Mouse (Mus musculus): ENCODE measurements around the gene Stap2. TPM values are rescaled to one million over a fixed set of nuclear protein-coding genes. Genes with fewer than 3 reads are reported as not detected.

The Stap2 gene
- polyA plus RNA-seq, 1 experiment from 2014 or later = 25.9 TPM

- ATAC-seq (replicated peaks; ENCODE audit: low FRiP score, low TSS enrichment, low read depth) = no peak
- peaks cover 13% of the 10 kb centered on the region; the same call in 1 of the 2 replicates for H3K4me1 ChIP-seq (replicated peaks; ENCODE audit: control insufficient read depth, insufficient read depth, low read length)
- DNase-seq (ENCODE audit: low spot score) = no peak
- peaks cover 16% of the 10 kb centered on the region for H3K36me3 ChIP-seq (ENCODE audit: control insufficient read depth, insufficient read depth, low read length)
- no peaks in the 10 kb centered on the region for H3K9me3 ChIP-seq (ENCODE audit: control insufficient read depth, low read length)
- no peak overlapping the region for H3K4me3 ChIP-seq (ENCODE audit: low read depth, low read length)
- 37% methylated on average over 22 of the region's 22 CpGs for WGBS
- H3K4me2 ChIP-seq (ENCODE audit: low read length) = peak overlapping the region; percentile 68
- peak overlapping the region; percentile 41 for H3K9ac ChIP-seq (ENCODE audit: low read length)
- H3K27ac ChIP-seq (ENCODE audit: low read depth) = no peak overlapping the region
- peaks cover 10% of the 10 kb centered on the region; the same call in 1 of the 2 replicates for H3K27me3 ChIP-seq (replicated peaks; ENCODE audit: control insufficient read depth, insufficient read depth, low read length)
Observed at GRCm38 (mm10) chr17:55971453-55971852, 33.9 kb downstream of the Stap2 start.

GRCm38 (mm10) chr17:55969966-55970891 is 35.2 kb downstream of the Stap2 start, which contains the start of gene Shd:
Gene Shd (plus strand): TSS chr17:55970467.
- Histone ChIP-seq H3K9me3 (ENCODE audit: control insufficient read depth, low read length) (no peaks in the 10 kb centered on the region), H3K36me3 (ENCODE audit: control insufficient read depth, insufficient read depth, low read length) (peaks cover 26% of the 10 kb centered on the region), H3K4me2 (ENCODE audit: low read length) (peak within 1 kb of the TSS; percentile 68), H3K4me3 (ENCODE audit: low read depth, low read length) (peak within 1 kb of the TSS; percentile 43), H3K27ac (ENCODE audit: low read depth) (no peak within 1 kb of the TSS), H3K27me3 (replicated peaks; ENCODE audit: control insufficient read depth, insufficient read depth, low read length) (peaks cover 10% of the 10 kb centered on the region; the same call in 1 of the 2 replicates), H3K9ac (ENCODE audit: low read length) (peak within 1 kb of the TSS; percentile 41), H3K4me1 (replicated peaks; ENCODE audit: control insufficient read depth, insufficient read depth, low read length) (peaks cover 9% of the 10 kb centered on the region; the same call in 1 of the 2 replicates)
- ATAC-seq (replicated peaks; ENCODE audit: low FRiP score, low TSS enrichment, low read depth) = peak; percentile 41
- 8% methylated on average over 55 of the region's 55 CpGs for WGBS
- DNase-seq (ENCODE audit: low spot score) = peak; percentile 73

GRCm38 (mm10) chr17:55969560-55969959 is 35.8 kb downstream of the Stap2 start:
- no peaks in the 10 kb centered on the region for H3K9me3 ChIP-seq (ENCODE audit: control insufficient read depth, low read length)
- no peak overlapping the region for H3K4me2 ChIP-seq (ENCODE audit: low read length)
- WGBS = 53% methylated on average over 14 of the region's 14 CpGs
- peaks cover 9% of the 10 kb centered on the region; the same call in 1 of the 2 replicates for H3K4me1 ChIP-seq (replicated peaks; ENCODE audit: control insufficient read depth, insufficient read depth, low read length)
- H3K9ac ChIP-seq (ENCODE audit: low read length) = no peak overlapping the region
- no peak overlapping the region for H3K27ac ChIP-seq (ENCODE audit: low read depth)
- H3K4me3 ChIP-seq (ENCODE audit: low read depth, low read length) = no peak overlapping the region
- ATAC-seq (replicated peaks; ENCODE audit: low FRiP score, low TSS enrichment, low read depth) = no peak
- DNase-seq (ENCODE audit: low spot score) = no peak
- peaks cover 33% of the 10 kb centered on the region for H3K36me3 ChIP-seq (ENCODE audit: control insufficient read depth, insufficient read depth, low read length)
- peaks cover 10% of the 10 kb centered on the region; the same call in 1 of the 2 replicates for H3K27me3 ChIP-seq (replicated peaks; ENCODE audit: control insufficient read depth, insufficient read depth, low read length)

- no peak for DNase-seq (ENCODE audit: low spot score)
- 61% methylated on average over 7 of the region's 7 CpGs for WGBS
Observed at GRCm38 (mm10) chr17:55968210-55968609, 37.2 kb downstream of the Stap2 start.

GRCm38 (mm10) chr17:55967186-55967585 is 38.2 kb downstream of the Stap2 start:
- WGBS = 95% methylated on average over 4 of the region's 4 CpGs
- DNase-seq (ENCODE audit: low spot score) (no peak), ATAC-seq (replicated peaks; ENCODE audit: low FRiP score, low TSS enrichment, low read depth) (no peak)
- H3K4me2 ChIP-seq (ENCODE audit: low read length) = no peak overlapping the region
- H3K4me1 ChIP-seq (replicated peaks; ENCODE audit: control insufficient read depth, insufficient read depth, low read length) = peaks cover 14% of the 10 kb centered on the region; the same call in 1 of the 2 replicates
- H3K27me3 ChIP-seq (replicated peaks; ENCODE audit: control insufficient read depth, insufficient read depth, low read length) = peaks cover 10% of the 10 kb centered on the region; the same call in 1 of the 2 replicates
- no peak overlapping the region for H3K9ac ChIP-seq (ENCODE audit: low read length)
- no peak overlapping the region for H3K4me3 ChIP-seq (ENCODE audit: low read depth, low read length)
- no peak overlapping the region for H3K27ac ChIP-seq (ENCODE audit: low read depth)
- H3K9me3 ChIP-seq (ENCODE audit: control insufficient read depth, low read length) = no peaks in the 10 kb centered on the region
- H3K36me3 ChIP-seq (ENCODE audit: control insufficient read depth, insufficient read depth, low read length) = peaks cover 42% of the 10 kb centered on the region

More at GRCm38 (mm10) chr17:55968210-55968609, 37.2 kb downstream of the Stap2 start:
- H3K4me3 ChIP-seq (ENCODE audit: low read depth, low read length) = no peak overlapping the region
- peaks cover 39% of the 10 kb centered on the region for H3K36me3 ChIP-seq (ENCODE audit: control insufficient read depth, insufficient read depth, low read length)
- H3K4me2 ChIP-seq (ENCODE audit: low read length) = no peak overlapping the region
- peaks cover 11% of the 10 kb centered on the region; the same call in 1 of the 2 replicates for H3K4me1 ChIP-seq (replicated peaks; ENCODE audit: control insufficient read depth, insufficient read depth, low read length)
- no peak for ATAC-seq (replicated peaks; ENCODE audit: low FRiP score, low TSS enrichment, low read depth)
- peaks cover 10% of the 10 kb centered on the region; the same call in 1 of the 2 replicates for H3K27me3 ChIP-seq (replicated peaks; ENCODE audit: control insufficient read depth, insufficient read depth, low read length)
- no peaks in the 10 kb centered on the region for H3K9me3 ChIP-seq (ENCODE audit: control insufficient read depth, low read length)
- H3K9ac ChIP-seq (ENCODE audit: low read length) = no peak overlapping the region
- H3K27ac ChIP-seq (ENCODE audit: low read depth) = no peak overlapping the region

- H3K27me3 ChIP-seq (replicated peaks; ENCODE audit: control insufficient read depth, insufficient read depth, low read length) = 0 out of 2 replicates have a peak, but pooled peaks cover 4% of the 10 kb centered on the region
- peaks cover 57% of the 10 kb centered on the region for H3K36me3 ChIP-seq (ENCODE audit: control insufficient read depth, insufficient read depth, low read length)
- no peaks in the 10 kb centered on the region for H3K9me3 ChIP-seq (ENCODE audit: control insufficient read depth, low read length)
- DNase-seq (ENCODE audit: low spot score) (no peak), ATAC-seq (replicated peaks; ENCODE audit: low FRiP score, low TSS enrichment, low read depth) (no peak)
- no peak overlapping the region for H3K4me3 ChIP-seq (ENCODE audit: low read depth, low read length)
- peaks cover 4% of the 10 kb centered on the region; the same call in 1 of the 2 replicates for H3K4me1 ChIP-seq (replicated peaks; ENCODE audit: control insufficient read depth, insufficient read depth, low read length)
- 77% methylated on average over 9 of the region's 9 CpGs for WGBS
- no peak overlapping the region for H3K9ac ChIP-seq (ENCODE audit: low read length)
- H3K4me2 ChIP-seq (ENCODE audit: low read length) = no peak overlapping the region
- H3K27ac ChIP-seq (ENCODE audit: low read depth) = no peak overlapping the region
Observed at GRCm38 (mm10) chr17:55964996-55965395, 40.4 kb downstream of the Stap2 start.

GRCm38 (mm10) chr17:55964496-55964895 is 40.9 kb downstream of the Stap2 start:
- Histone ChIP-seq H3K36me3 (ENCODE audit: control insufficient read depth, insufficient read depth, low read length) (peaks cover 57% of the 10 kb centered on the region), H3K9me3 (ENCODE audit: control insufficient read depth, low read length) (no peaks in the 10 kb centered on the region), H3K27me3 (replicated peaks; ENCODE audit: control insufficient read depth, insufficient read depth, low read length) (no peaks in the 10 kb centered on the region), H3K4me3 (ENCODE audit: low read depth, low read length) (no peak overlapping the region), H3K27ac (ENCODE audit: low read depth) (no peak overlapping the region), H3K9ac (ENCODE audit: low read length) (no peak overlapping the region), H3K4me2 (ENCODE audit: low read length) (no peak overlapping the region), H3K4me1 (replicated peaks; ENCODE audit: control insufficient read depth, insufficient read depth, low read length) (peaks cover 9% of the 10 kb centered on the region; the same call in 1 of the 2 replicates)
- no peak for DNase-seq (ENCODE audit: low spot score)
- 92% methylated on average over 10 of the region's 10 CpGs for WGBS
- no peak for ATAC-seq (replicated peaks; ENCODE audit: low FRiP score, low TSS enrichment, low read depth)

- ATAC-seq (replicated peaks; ENCODE audit: low FRiP score, low TSS enrichment, low read depth) (no peak), DNase-seq (ENCODE audit: low spot score) (no peak)
- Histone ChIP-seq H3K36me3 (ENCODE audit: control insufficient read depth, insufficient read depth, low read length) (peaks cover 57% of the 10 kb centered on the region), H3K9me3 (ENCODE audit: control insufficient read depth, low read length) (no peaks in the 10 kb centered on the region), H3K9ac (ENCODE audit: low read length) (no peak overlapping the region), H3K4me2 (ENCODE audit: low read length) (no peak overlapping the region), H3K4me1 (replicated peaks; ENCODE audit: control insufficient read depth, insufficient read depth, low read length) (peaks cover 12% of the 10 kb centered on the region; the same call in 1 of the 2 replicates), H3K4me3 (ENCODE audit: low read depth, low read length) (no peak overlapping the region), H3K27me3 (replicated peaks; ENCODE audit: control insufficient read depth, insufficient read depth, low read length) (no peaks in the 10 kb centered on the region), H3K27ac (ENCODE audit: low read depth) (no peak overlapping the region)
- WGBS = 65% methylated on average over 14 of the region's 14 CpGs
Observed at GRCm38 (mm10) chr17:55963171-55963570, 42.2 kb downstream of the Stap2 start.
